Mouse (Mus musculus) embryonic fibroblast, embryonic 13.5 days (primary cell): ENCODE data around the gene Hoxb5.

ENCODE experiments used
- CTCF ChIP-seq: IDR thresholded peaks from 2 replicates; pipeline ENCODE4 v1.5.1; 2011; ENCODE audit warnings: mild to moderate bottlenecking, control low read depth, low read length, moderate library complexity, borderline replicate concordance; ENCODE audit not compliant: insufficient read depth
- POLR2A ChIP-seq: IDR thresholded peaks from 2 replicates; pipeline ENCODE4 v1.6.1; 2011; ENCODE audit warnings: low read depth, mild to moderate bottlenecking, control low read depth, low read length, moderate library complexity

- TF ChIP-seq POLR2A (no peak), CTCF (no peak)
Measured at GRCm38 (mm10) chr11:96275896-96276295, 27.2 kb upstream of the Hoxb5 start.
